Comparison of ENCODE assay signal across 27 mouse cellular contexts in genomic region chr4:63886156-63886555, GRCm38 (mm10). TPM values are rescaled to one million over a fixed set of nuclear protein-coding genes. Genes with fewer than 3 reads are reported as not detected.
DNase-seq lines count a peak whose midpoint lies in the region; ATAC-seq lines count a peak whose summit lies in the region.
"Had no signal": no experiment of that assay in that cellular context is flagged by ENCODE, and none has a peak within 500 bp of the region (broad histone marks: within the 10 kb centered on the region; RNA-seq: fewer than 3 reads in every experiment).

No protein-coding gene starts in this region.

- ATAC-seq in activated CD4-positive, CD25-positive, alpha-beta regulatory T cell, adult 4 months: peak; percentile 43
- peak; percentile 32 for ATAC-seq in inflammation-experienced regulatory T-cells, adult 6 months
- ATAC-seq: forebrain, embryonic 15.5 days; hindbrain, embryonic 16.5 days; intestine, embryonic 16.5 days had no signal

- peak; percentile 26 for DNase-seq in CD4-positive helper T cell, adult 2 months (ENCODE audit: low read depth, low spot score)
- no peak for DNase-seq in right cerebral cortex, adult 18-20 months
- DNase-seq in adrenal gland, postnatal 4 days (ENCODE audit: low spot score in 2 of 2): no peak
- no peak for DNase-seq in thymus, adult 18-20 months
- DNase-seq: adrenal gland, adult 8-10 months; adrenal gland, postnatal 36 days; cerebellum, adult 11-12 months; cerebellum, adult 8-10 months; cerebellum, postnatal 25 days; embryo, embryonic 11 days; gastrocnemius, postnatal 25 days; heart, adult 2 months; kidney, adult 18-20 months had no signal

RNA-seq across cellular contexts. Expression of gene Tnfsf8, which starts 25.0 kb away (rescaled TPM):
- 10 to 100 TPM; 71.6 to 77.3 TPM for polyA plus RNA-seq in activated CD4-positive, CD25-positive, alpha-beta regulatory T cell, adult 4 months (2017; shearing (Covaris generic))
- 100 to 1,000 TPM in 2 of 3 experiments, 10 to 100 TPM in 1; 86.1 to 126 (median 123) TPM for polyA plus RNA-seq in inflammation-experienced regulatory T-cells, adult 6 months (2017; shearing (Covaris generic))
- not detected for total RNA-seq in adrenal gland, postnatal 4 days (2021)
- total RNA-seq: gastrocnemius, adult 8-10 months; gastrocnemius, postnatal 25 days; heart, adult 2 months; heart, postnatal 25 days; MEL had no signal
- polyA plus RNA-seq: embryonic facial prominence, embryonic 10.5 days; erythroblast, embryonic 14.5 days; forebrain, embryonic 12.5 days; heart, embryonic 11.5 days; heart, postnatal 0 days; hindbrain, embryonic 10.5 days had no signal
